Mouse (Mus musculus) heart, embryonic 15.5 days (tissue): ENCODE results near the gene C1galt1. TPM values are rescaled to one million over a fixed set of nuclear protein-coding genes. Genes with fewer than 3 reads are reported as not detected.

Experiments used
- ATAC-seq: fragments of 200-750 bp; cut with Nextera tagmentation; replicated peaks from 2 replicates; pipeline ENCODE4 v1.8.0; 2017; ENCODE audit warnings: low read depth, moderate TSS enrichment; ENCODE audit not compliant: insufficient number of reproducible peaks, insufficient read depth, low FRiP score
- H3K27ac ChIP-seq: fragments of 300-500 bp; sonication (generic); 2 replicates; pipeline ENCODE4 v1.5.1; 2015; ENCODE audit warnings: mild to moderate bottlenecking, inconsistent platforms
- H3K27me3 ChIP-seq: fragments of 300-500 bp; sonication (generic); 2 replicates; pipeline ENCODE4 v1.6.1; 2015; ENCODE audit warnings: inconsistent platforms
- H3K36me3 ChIP-seq: fragments of 300-500 bp; sonication (generic); 2 replicates; pipeline ENCODE4 v1.6.1; 2015; ENCODE audit warnings: mild to moderate bottlenecking, inconsistent platforms
- H3K4me1 ChIP-seq: fragments of 300-500 bp; sonication (generic); replicated peaks from 2 replicates; pipeline ENCODE4 v1.6.1; 2015; ENCODE audit warnings: inconsistent platforms
- H3K4me2 ChIP-seq: fragments of 300-500 bp; sonication (generic); 2 replicates; pipeline ENCODE4 v1.6.1; 2015; ENCODE audit warnings: inconsistent platforms, mild to moderate bottlenecking, moderate library complexity
- H3K4me3 ChIP-seq: fragments of 300-500 bp; sonication (generic); 2 replicates; pipeline ENCODE4 v1.5.1; 2015; ENCODE audit warnings: mild to moderate bottlenecking, inconsistent platforms
- H3K9ac ChIP-seq: fragments of 300-500 bp; sonication (generic); 2 replicates; pipeline ENCODE4 v1.6.1; 2015; ENCODE audit warnings: mild to moderate bottlenecking, inconsistent platforms
- H3K9me3 ChIP-seq: fragments of 300-500 bp; sonication (generic); replicated peaks from 2 replicates; pipeline ENCODE4 v1.6.1; 2016; ENCODE audit warnings: inconsistent platforms
- WGBS: fragments of 180-500 bp; shearing (Covaris S2); methylation state at CpG from one replicate; pipeline ENCODE4 v1.1.7; 2015; ENCODE audit warnings: mixed read lengths; 5-methylcytosine and 5-hydroxymethylcytosine counted together
- polyA plus RNA-seq: library from polyadenylated mRNA; unstranded; fragments of >200 nt; fragmentation: Nextera tagmentation; extraction: Ambion mirVana; gene quantifications from 2 replicates; pipeline ENCODE4 v1.2.1, GENCODE M21; 2015

Gene C1galt1
- polyA plus RNA-seq, 1 experiment from 2014 or later: 3.0 TPM

DNA sequence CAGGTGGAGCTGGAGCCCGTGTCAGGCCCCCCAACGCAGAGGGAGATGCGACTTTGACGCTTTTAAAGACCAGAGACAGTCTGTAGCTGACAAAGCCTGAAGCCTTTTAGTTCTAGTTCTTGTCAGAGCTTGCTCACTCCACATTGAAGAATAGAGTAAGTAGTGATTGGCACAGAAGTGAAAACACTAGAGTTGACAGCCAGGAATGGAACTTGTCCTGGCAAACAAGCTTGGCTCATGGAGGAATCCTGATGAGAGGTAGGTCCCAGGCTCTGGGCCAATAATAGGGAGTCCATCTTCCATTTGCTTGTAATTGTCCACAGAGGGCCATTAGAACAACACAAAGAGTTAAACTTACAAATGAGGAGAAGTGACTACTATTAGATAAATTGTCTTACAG lies 18.7 kb downstream of the C1galt1 start:
- no peaks in the 10 kb centered on the region for H3K9me3 ChIP-seq
- peaks cover 12% of the 10 kb centered on the region for H3K36me3 ChIP-seq
- peak overlapping the region; percentile 82 for H3K27ac ChIP-seq
- 59% methylated on average over 4 of the region's 4 CpGs for WGBS
- peaks cover 29% of the 10 kb centered on the region for H3K4me1 ChIP-seq
- no peaks in the 10 kb centered on the region for H3K27me3 ChIP-seq
- no peak overlapping the region for H3K4me2 ChIP-seq
- peak; percentile 22; the same call in 1 of the 2 replicates for ATAC-seq
- H3K9ac ChIP-seq: no peak overlapping the region
- H3K4me3 ChIP-seq: no peak overlapping the region

GRCm38 (mm10) chr6:7876836-7877235 lies 32.2 kb downstream of the C1galt1 start:
- H3K27ac ChIP-seq: no peak overlapping the region
- H3K4me1 ChIP-seq: no peaks in the 10 kb centered on the region
- H3K27me3 ChIP-seq: no peaks in the 10 kb centered on the region
- H3K4me3 ChIP-seq: no peak overlapping the region
- H3K9me3 ChIP-seq: no peaks in the 10 kb centered on the region
- ATAC-seq: no peak
- H3K9ac ChIP-seq: no peak overlapping the region
- H3K4me2 ChIP-seq: no peak overlapping the region
- WGBS: 90% methylated on average over 5 of the region's 5 CpGs
- no peaks in the 10 kb centered on the region for H3K36me3 ChIP-seq

DNA sequence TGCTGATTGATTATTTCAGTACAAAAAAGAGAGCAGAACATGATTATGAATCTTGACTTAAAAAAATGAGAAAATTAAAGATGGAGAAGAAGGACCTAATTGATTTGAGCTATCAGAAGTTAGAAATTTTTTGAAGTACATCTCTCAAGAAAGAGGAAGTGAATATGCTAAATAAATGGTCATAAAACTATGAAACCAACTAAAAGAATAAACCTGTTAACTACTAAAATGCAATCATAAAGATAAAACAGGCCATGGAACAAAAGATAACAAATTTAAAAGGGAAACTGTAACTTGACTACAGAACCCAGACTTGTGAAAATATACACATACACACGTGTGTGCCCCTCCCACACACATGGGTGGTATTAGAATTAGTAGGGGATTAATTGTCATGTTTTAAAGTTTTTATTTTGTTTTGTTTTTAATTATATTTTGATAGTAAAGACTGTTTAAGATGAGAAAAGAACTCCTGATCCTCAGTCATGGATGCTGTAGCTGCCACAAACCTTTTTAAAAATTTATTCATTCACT lies 37.0 kb downstream of the C1galt1 start:
- H3K27ac ChIP-seq: no peak overlapping the region
- WGBS: 70% methylated on average over 1 of the region's 1 CpGs
- ATAC-seq: no peak
- no peak overlapping the region for H3K9ac ChIP-seq
- no peaks in the 10 kb centered on the region for H3K27me3 ChIP-seq
- H3K36me3 ChIP-seq: no peaks in the 10 kb centered on the region
- no peak overlapping the region for H3K4me2 ChIP-seq
- H3K4me3 ChIP-seq: no peak overlapping the region
- no peaks in the 10 kb centered on the region for H3K9me3 ChIP-seq
- H3K4me1 ChIP-seq: no peaks in the 10 kb centered on the region

DNA sequence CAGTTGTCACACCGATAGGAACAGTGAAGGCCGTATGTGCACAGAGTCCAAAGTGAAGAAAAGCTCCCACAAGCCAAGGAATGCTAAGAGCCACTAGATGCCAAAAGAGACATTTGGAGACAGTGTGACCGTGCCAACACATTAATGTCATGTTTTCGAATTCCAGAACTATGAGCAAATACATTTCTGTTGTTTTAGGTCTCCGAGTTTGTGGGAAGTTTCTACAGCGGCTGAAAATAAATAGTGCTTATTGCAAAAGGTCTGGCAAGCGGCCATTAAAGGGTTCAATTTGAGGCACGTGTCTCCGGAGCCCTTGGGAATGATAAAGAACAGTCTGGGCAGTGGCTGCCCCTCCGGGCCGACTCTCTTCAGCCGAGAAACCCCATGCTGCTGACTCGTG lies 37.9 kb downstream of the C1galt1 start:
- Histone ChIP-seq H3K4me3 (no peak overlapping the region), H3K27me3 (no peaks in the 10 kb centered on the region), H3K36me3 (no peaks in the 10 kb centered on the region), H3K9ac (no peak overlapping the region), H3K27ac (peak overlapping the region; percentile 66), H3K9me3 (no peaks in the 10 kb centered on the region), H3K4me1 (no peaks in the 10 kb centered on the region), H3K4me2 (peak overlapping the region; percentile 32)
- WGBS: 34% methylated on average over 13 of the region's 13 CpGs
- peak; percentile 69 for ATAC-seq

DNA sequence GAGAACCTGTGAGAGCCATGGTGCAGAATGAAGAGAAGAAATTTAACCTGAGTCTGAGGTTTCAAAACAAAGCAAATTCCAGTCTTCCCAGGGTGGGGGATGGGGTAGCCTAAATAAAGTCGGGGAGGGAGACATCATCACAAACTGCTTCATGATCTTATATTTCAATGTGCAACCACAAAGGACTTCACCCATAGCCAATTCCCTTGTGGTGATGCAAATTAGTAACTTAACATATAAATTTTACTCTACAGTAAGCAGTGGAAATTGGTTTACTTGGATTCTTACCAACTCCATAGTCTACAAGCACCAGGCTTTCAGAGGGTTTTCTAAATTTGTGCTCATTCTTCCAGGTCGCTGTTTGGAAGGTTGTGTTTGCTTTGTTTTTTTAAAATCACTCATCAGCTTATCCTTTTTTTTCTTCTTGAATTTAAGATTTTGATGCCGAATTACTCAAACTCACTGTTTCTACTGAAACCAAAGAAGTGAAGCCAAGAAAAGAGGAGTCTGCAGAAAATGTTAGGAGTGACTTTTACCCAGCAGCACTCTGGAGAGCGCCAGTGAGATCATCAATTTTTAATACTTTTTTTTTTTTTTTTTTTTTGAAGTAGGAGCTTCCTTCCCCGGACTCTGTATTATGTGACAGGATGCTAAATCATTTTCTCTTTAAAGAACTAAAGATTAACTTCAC lies 41.5 kb downstream of the C1galt1 start:
- H3K27me3 ChIP-seq: no peaks in the 10 kb centered on the region
- H3K9me3 ChIP-seq: no peaks in the 10 kb centered on the region
- no peak overlapping the region for H3K4me3 ChIP-seq
- H3K4me2 ChIP-seq: no peak overlapping the region
- H3K9ac ChIP-seq: no peak overlapping the region
- WGBS: 72% methylated on average over 5 of the region's 5 CpGs
- H3K27ac ChIP-seq: no peak overlapping the region
- ATAC-seq: no peak
- no peaks in the 10 kb centered on the region for H3K36me3 ChIP-seq
- no peaks in the 10 kb centered on the region for H3K4me1 ChIP-seq

GRCm38 (mm10) chr6:7886685-7887004 lies 42.0 kb downstream of the C1galt1 start:
- no peaks in the 10 kb centered on the region for H3K9me3 ChIP-seq
- no peak overlapping the region for H3K4me3 ChIP-seq
- H3K36me3 ChIP-seq: no peaks in the 10 kb centered on the region
- no peak overlapping the region for H3K27ac ChIP-seq
- no peaks in the 10 kb centered on the region for H3K4me1 ChIP-seq
- no peak overlapping the region for H3K9ac ChIP-seq
- ATAC-seq: no peak
- WGBS: 74% methylated on average over 2 of the region's 2 CpGs
- no peaks in the 10 kb centered on the region for H3K27me3 ChIP-seq
- H3K4me2 ChIP-seq: no peak overlapping the region

DNA sequence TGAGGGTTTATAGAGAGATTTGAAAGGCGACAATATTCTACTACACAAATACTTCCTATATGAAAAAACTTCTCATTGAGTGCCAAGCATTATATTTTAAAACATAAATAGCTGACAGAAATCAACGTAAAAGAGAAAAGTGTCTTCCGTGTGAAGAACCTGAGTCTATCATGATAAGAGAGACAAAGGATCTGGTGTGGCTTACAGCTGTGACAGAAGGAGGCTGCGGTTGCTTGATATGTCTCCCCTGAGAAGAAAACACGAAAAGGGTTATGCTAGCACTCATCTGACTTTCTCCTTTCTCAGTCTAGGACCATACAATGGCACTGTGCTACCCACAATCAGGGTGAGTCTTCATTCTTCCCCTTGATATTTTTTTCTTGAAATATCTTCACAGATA lies 51.7 kb downstream of the C1galt1 start:
- Histone ChIP-seq H3K27me3 (no peaks in the 10 kb centered on the region), H3K4me3 (no peak overlapping the region), H3K9ac (no peak overlapping the region), H3K4me1 (no peaks in the 10 kb centered on the region), H3K27ac (no peak overlapping the region), H3K4me2 (no peak overlapping the region), H3K36me3 (no peaks in the 10 kb centered on the region), H3K9me3 (no peaks in the 10 kb centered on the region)
- ATAC-seq: no peak
- WGBS: 72% methylated on average over 5 of the region's 5 CpGs

GRCm38 (mm10) chr6:7912015-7912414 lies 67.4 kb downstream of the C1galt1 start:
- no peak overlapping the region for H3K4me2 ChIP-seq
- H3K27ac ChIP-seq: no peak overlapping the region
- H3K4me1 ChIP-seq: no peaks in the 10 kb centered on the region
- no peak overlapping the region for H3K9ac ChIP-seq
- 66% methylated on average over 2 of the region's 2 CpGs for WGBS
- no peak overlapping the region for H3K4me3 ChIP-seq
- no peaks in the 10 kb centered on the region for H3K27me3 ChIP-seq
- ATAC-seq: no peak
- no peaks in the 10 kb centered on the region for H3K36me3 ChIP-seq
- no peaks in the 10 kb centered on the region for H3K9me3 ChIP-seq

Other genes starting within 250 kb of the C1galt1 start
- 16.1 and 23.7 TPM in 2 replicates for gene Asns, start 151.6 kb upstream of the C1galt1 start, polyA plus RNA-seq